Mouse (Mus musculus) heart, postnatal 14 days (tissue): ENCODE data around the gene Olfr97. TPM values are rescaled to one million over a fixed set of nuclear protein-coding genes. Genes with fewer than 3 reads are reported as not detected.

Experiments used
- DNase-seq, 2 experiments: peaks; one replicate each; pipeline ENCODE4 v3.0.0; 2021 to 2022
- intact Hi-C: fragments of 180-260 bp; cut with DNase I; formaldehyde crosslinking; loops from one replicate; pipeline ENCODE4 v1.15.1; 2025
- total RNA-seq, 2 experiments: library from RNA; stranded (reverse); gene quantifications; 2 replicates each; pipeline ENCODE4 v1.2.3; 2021

The Olfr97 gene
- total RNA-seq, 2 experiments from 2014 or later: not detected

DNA sequence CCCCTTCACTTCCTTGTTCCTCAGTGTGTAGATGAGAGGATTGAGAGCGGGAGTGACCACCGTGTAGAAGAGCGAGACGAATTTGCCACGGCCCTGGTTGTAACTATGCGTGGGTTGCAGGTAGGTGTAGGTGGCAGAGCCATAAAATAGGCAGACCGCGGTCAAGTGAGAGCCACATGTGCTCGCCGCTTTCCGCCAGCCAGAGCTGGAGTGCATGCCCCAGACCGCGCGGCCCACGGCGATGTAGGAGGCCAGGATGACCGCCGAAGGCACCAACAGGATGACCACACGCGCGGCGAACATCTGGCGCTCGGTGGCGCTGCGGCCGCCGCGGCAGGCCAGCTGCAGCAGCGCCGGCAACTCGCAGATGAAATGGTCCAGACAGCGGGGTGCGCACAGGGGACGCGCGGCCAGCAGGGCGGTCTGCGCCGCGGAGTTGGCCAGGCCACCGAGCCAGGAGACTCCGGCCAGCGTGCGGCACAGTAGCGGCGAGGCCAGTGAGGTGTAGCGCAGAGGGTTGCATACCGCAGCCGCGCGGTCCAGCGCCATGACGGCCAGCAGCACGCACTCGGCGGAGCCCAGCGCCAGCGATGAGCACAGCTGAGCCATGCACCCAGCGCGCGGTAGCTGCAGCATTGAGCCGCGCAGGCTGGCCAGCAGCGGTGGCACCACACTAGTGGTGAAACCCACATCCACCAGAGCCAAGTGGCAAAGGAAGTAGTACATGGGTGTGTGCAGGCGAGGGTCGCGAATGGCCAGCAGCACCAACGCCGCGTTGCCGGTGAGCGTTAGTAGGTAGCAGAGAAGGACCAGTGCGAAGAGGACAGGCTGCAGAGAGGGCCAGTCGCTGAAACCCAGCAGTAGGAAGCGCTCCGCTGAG is 40.0 kb downstream of the Olfr97 start:
- intact Hi-C loops: no loop called here
- peak; percentile 6 to 14 for DNase-seq

DNA sequence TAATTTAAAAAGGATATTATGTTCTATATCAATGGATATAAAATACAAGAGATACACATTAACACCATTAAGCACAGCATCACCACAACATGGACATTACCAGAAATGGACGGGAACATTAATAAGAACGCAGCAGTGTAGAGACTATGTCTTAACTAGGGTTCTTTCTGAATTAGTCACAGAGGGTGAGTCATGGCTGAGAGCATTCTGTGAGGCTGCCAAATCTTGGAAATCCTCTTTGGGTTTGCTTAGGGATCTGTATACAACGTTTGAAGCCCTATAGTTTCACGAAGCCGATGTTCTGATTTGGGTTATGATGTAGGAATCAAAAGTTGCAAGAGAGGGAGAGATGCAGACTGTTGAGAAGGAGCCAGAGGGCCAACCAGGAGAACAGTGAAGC is 42.3 kb downstream of the Olfr97 start:
- DNase-seq: no peak
- intact Hi-C loops: no loop called here

DNA sequence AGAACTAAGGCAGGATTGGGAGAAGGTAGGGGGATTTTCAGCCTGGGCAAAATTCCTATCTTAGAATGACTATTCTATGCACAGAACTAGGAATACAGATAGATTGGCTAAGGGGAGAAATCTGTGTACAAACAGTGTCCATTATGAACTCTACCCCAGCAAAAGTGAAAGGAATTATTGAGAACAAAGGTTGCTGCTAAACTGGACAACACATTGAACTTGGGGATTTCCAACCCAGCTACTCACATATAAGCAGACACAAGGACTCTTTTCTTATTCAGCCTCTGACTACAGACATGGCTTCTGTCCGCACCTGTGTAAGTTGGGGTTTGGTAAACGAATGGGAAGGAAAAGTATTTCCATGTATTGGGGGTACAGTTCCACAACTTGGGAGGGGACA is 43.5 kb downstream of the Olfr97 start, which contains the start of gene Ubd:
Gene Ubd, plus strand, starts transcription at position 237 of the 400 bp plus-strand sequence.
- intact Hi-C loops: no loop called here
- DNase-seq: no peak

DNA sequence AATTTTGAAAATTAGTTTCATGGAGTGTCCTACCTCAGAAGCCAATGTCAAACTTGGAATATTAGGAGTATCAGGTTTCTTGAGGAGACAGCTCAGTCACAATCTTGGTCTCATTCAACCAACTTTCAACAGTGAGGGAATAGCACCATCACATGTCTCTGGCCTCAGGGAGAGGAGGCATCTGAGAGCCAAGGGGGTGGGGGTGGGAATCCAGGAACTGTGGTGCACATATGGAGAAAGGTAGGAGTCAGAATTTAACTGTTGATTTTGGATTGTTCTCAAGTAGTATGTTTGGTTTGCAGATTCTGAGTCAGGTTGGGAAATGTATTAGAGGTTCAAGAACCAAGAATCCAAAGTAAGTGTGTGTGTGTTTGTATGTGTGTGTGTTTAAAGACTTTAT is 44.1 kb downstream of the Olfr97 start:
- no peak for DNase-seq
- intact Hi-C loops: no loop called here

DNA sequence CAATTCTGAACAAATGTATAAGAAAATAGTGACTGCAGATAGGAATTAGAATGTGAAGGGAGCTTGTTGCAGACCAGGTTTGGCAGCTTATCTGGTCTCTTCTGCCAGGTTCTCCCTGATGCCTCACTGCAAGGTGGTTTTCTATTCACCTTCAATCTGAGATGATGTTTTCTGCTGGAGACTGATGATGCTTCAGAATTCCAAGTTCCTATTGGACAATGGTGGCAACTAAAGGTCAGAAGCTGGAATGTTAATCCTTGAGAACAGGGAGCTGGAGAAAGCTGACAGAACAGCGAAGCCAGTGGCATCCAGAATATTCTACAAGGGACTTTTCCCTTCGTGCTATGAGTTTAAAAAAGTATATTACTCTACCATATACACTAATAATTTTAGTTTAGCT is 46.4 kb downstream of the Olfr97 start:
- peak in 1 of 2 experiments; percentile 53 for DNase-seq
- intact Hi-C loops: no loop called here

DNA sequence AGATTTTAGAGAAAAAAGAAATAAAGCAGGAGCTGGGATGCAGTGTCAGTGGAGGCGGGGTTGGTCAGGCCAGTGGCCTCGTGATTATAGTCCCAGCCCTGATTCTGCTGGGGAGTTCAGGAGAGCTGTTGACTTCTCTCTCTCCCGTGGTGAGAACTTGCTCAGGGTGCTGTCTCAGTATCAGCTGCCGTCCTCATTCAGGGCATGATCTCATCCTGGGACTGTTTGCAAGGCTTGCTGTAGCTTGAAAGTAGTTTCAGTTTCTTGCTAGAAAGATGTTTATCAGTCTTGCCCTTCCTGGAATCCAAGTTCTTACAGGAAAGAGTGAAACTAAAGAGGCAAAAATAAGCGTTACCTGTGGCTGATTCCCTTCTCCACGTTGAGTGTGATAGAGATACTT is 51.7 kb downstream of the Olfr97 start:
- DNase-seq: no peak
- intact Hi-C loops: no loop called here

Other genes starting within 250 kb of the Olfr97 start
- gene H2-M5, start 247.8 kb downstream of the Olfr97 start, total RNA-seq: under 1 TPM; 0.15 to 0.31 TPM
- 1 to 10 TPM; 3.7 to 4.6 TPM for gene Zfp57, start 236.2 kb downstream of the Olfr97 start, total RNA-seq
- gene Mog, start 213.9 kb downstream of the Olfr97 start, total RNA-seq: not detected
- 10 to 100 TPM; 16.9 TPM for gene Gabbr1, start 191.4 kb downstream of the Olfr97 start, total RNA-seq
- gene Olfr90, start 148.8 kb downstream of the Olfr97 start, total RNA-seq: not detected
- not detected for gene Olfr91, start 139.1 kb downstream of the Olfr97 start, total RNA-seq
- not detected for gene Olfr92, start 117.2 kb downstream of the Olfr97 start, total RNA-seq
- gene Olfr93, start 75.8 kb downstream of the Olfr97 start, total RNA-seq: not detected
- gene Ubd, start 43.4 kb downstream of the Olfr97 start, total RNA-seq: under 1 TPM in 1 of 2 experiments, not detected in 1; 0.80 TPM
- gene Olfr94, start 36.3 kb downstream of the Olfr97 start, total RNA-seq: not detected
- gene Olfr95, start 24.2 kb downstream of the Olfr97 start, total RNA-seq: not detected
- gene Olfr96, start 17.2 kb downstream of the Olfr97 start, total RNA-seq: not detected
- gene Olfr98, start 26.4 kb upstream of the Olfr97 start, total RNA-seq: not detected
- 1 to 10 TPM; 2.3 to 2.4 TPM for gene H2-M3, start 32.9 kb upstream of the Olfr97 start, total RNA-seq
- not detected for gene Olfr99, start 46.1 kb upstream of the Olfr97 start, total RNA-seq
- gene Olfr101, start 67.0 kb upstream of the Olfr97 start, total RNA-seq: not detected
- gene Olfr102, start 79.7 kb upstream of the Olfr97 start, total RNA-seq: not detected
- gene Olfr103, start 102.4 kb upstream of the Olfr97 start, total RNA-seq: not detected
- not detected for gene Olfr104-ps, start 122.3 kb upstream of the Olfr97 start, total RNA-seq
- gene Olfr105-ps, start 141.7 kb upstream of the Olfr97 start, total RNA-seq: not detected
- not detected for gene Olfr106-ps, start 153.1 kb upstream of the Olfr97 start, total RNA-seq
- gene Olfr107, start 161.9 kb upstream of the Olfr97 start, total RNA-seq: not detected
- not detected for gene Olfr108, start 208.2 kb upstream of the Olfr97 start, total RNA-seq
- not detected for gene Olfr109, start 221.6 kb upstream of the Olfr97 start, total RNA-seq
- gene H2-M2, start 246.2 kb upstream of the Olfr97 start, total RNA-seq: under 1 TPM in 1 of 2 experiments, not detected in 1; 0.49 TPM